Mouse (Mus musculus): ENCODE measurements around the gene Hoxb7. TPM values are rescaled to one million over a fixed set of nuclear protein-coding genes. Genes with fewer than 3 reads are reported as not detected.

Gene Hoxb7
- total RNA-seq, 4 experiments from 2014 or later = not detected

DNA sequence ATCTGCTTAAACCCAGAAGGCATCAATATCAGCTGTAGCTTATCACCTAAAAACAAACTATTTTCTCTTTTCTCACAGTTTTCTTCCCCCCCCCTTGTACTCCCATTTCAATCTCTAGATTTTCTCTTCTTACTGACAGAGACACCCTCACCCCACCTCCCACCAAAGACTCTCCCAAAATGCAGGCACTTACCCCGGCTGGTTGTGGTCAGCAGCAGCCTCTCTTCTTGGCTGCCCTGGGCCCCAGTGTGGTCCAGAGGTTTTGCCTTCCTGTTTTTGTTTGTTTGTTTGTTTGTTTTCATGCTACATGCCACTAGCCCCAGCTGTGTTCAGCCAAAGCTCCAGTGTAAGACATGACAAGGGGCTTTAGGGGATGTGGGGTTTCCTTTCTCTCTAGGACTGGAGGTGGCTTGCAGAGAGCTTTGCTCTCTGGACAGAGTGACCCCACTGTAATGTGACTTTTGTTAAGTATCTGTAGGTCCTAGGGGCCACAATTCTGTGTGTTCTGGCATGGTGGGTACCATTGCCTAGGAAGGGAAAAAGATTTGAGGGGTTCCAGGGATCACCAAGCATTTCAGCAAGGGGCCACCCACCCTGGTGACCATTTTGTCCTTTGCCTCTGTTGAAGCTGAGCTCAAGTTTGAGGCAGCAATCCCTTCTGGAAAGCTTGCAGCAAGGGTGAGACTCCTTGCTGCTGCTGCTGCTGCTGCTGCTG, 18.2 kb upstream of the Hoxb7 start:
- no peak for DNase-seq (ENCODE audit: low spot score)

DNA sequence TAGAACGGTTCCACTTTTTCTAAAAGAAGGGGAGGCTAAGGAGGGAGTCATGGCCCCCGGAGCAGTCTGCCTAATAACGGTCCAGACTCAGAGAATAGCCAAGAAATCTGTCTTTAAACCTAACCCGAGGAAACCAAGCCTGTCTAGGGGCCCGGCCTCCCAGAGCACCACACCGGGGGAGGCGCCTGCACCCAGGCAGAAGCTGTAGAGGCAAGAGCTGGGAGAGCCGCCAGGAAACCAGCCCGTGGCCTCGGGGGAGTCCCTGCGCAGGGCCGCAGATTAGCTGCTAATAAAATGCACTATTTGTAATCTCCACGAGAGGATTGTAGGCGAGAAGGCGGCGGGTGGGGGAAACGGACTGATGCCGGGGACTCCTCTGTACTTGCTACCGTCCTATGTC, 16.6 kb upstream of the Hoxb7 start:
- no peak for DNase-seq (ENCODE audit: low spot score)

DNA sequence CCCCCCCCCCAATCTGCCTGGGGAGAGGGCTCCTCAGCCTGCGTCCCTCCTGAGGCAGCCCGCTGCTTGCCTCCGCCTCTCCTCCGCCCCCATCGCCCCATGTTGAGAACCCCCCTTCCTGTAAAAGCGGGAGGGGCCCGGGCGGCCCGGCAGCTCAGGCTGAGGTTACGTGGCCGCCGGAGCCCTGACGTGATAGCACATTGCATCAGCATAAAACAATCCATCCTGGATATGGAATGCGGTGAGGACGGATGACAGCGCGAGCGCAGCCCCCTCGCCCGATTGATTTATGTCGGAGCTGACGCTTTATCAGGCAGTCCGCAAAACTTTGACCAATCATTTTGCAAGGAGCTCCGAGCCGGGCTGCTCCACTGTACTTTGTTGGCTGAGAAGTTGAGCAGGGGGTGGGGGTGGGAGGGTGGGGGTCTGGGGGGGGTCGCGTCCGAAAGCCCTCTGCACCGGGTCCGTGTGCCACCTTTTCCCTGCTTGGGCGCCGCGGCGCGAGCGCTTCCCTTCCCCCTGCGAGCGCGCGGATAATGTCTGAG, 15.4 kb upstream of the Hoxb7 start, which contains the start of gene Hoxb9:
TSS of gene Hoxb9 (plus strand) at position 462 of the 545 bp plus-strand sequence.
- DNase-seq (ENCODE audit: low spot score) = no peak

DNA sequence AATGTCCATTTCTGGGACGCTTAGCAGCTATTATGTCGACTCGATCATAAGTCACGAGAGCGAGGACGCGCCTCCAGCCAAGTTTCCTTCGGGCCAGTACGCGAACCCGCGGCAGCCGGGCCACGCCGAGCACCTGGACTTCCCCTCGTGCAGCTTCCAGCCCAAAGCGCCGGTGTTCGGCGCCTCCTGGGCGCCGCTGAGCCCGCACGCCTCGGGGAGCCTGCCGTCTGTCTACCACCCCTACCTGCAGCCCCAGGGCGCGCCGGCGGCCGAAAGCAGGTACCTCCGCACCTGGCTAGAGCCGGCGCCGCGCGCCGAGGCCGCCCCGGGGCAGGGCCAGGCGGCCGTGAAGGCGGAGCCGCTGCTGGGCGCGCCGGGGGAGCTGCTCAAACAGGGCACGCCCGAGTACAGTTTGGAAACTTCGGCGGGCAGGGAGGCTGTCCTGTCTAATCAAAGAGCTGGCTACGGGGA, 14.8 kb upstream of the Hoxb7 start:
- DNase-seq (ENCODE audit: low spot score) = no peak

GRCm38 (mm10) chr11:96272024-96272921, 14.2 kb upstream of the Hoxb7 start:
- DNase-seq (ENCODE audit: low spot score) = no peak

DNA sequence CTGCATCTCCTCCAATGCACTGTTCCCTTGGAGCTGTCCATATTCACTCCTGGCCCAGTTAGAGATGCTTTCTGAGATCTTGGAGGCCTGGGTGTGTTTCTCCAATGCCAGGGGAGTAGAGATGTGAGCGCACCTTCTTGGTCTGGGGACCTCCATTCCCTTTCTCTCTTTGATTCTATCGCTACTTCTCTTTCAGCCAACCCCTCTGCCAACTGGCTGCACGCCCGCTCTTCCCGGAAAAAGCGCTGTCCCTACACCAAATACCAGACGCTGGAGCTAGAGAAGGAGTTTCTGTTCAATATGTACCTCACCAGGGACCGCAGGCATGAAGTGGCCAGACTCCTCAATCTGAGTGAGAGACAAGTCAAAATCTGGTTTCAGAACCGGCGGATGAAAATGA, 12.0 kb upstream of the Hoxb7 start:
- no peak for DNase-seq (ENCODE audit: low spot score)

DNA sequence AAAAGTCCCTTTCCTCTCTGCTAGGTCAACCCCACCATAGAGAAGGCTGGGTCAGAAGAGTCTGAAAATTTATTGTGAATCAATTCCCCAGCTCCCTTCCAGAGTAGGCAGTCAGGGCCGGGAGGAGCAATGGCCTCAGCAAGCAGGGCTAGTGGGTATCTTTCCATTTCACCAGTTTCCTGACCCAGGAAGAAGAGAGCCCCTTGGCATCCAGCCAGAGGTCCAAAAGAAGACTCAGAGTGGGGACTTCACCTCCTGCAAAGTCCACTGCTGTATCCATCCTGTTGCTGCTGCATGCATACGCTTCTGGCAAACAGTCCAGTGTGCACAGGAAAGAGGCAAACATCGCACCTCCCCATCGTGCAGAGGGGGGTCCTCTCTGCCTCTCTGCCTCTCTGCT, 10.5 kb upstream of the Hoxb7 start:
- DNase-seq (ENCODE audit: low spot score) = no peak

DNA sequence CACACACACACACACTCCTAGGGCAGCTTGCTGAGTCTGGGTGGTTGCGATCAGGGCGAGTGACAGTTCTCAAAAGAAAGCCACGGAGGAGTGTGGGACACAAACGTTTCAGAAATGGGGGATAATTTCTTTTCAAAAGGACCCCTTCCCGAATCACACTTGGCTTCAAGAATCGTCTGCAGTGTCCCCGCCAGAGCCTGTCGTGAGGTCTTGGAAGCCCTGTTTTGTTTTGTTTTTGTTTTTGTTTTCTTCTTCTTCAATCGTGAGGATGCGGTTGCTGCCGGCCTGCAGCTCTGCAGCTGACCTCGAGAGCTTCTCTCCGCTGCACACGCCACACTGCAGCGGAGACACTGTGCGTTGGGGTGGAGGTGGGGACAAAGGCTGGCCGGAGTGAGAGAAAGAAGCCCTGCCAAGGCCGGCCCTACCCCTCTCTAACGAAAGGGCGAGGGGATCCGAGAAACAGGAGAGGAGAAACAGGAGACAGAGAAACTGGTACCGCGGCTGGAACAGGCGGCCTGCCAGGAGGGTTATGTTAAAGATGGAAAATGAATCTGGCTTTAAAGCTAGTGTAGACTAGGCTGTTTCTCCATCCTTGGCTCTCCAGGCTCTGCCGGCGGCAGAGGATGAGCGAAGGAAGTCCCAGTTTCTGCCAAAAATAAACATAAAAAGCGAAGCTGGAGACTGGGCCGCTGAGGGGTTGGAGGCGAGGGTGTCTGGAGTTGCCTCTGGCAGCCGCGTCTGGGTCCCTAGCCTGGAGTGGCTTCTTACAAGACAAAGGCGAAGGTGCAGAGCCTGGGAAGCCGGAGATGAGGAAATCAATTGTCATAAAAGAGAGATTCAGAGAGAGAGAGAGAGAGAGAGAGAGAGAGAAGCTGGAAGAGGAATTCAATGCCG, 9.0 kb upstream of the Hoxb7 start:
- DNase-seq (ENCODE audit: low spot score) = no peak

DNA sequence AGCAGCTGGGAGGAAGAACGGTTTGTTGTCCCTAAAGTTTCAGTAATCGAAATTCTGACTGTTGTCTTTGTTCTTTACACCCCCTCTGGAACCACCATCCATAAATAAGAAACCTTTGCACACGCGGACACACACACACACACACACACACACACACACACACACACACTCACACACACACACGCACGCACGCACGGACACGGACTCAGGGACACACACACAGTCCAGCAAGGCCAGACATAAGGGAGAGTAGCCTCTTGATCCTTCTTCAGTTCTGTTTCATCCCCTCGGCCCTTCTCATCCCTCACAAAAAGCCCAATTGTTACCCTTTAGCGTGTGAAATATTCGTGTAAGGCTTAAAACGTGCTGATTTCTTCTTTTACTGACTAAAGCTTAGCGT, 8.1 kb upstream of the Hoxb7 start:
- DNase-seq (ENCODE audit: low spot score) = no peak

DNA sequence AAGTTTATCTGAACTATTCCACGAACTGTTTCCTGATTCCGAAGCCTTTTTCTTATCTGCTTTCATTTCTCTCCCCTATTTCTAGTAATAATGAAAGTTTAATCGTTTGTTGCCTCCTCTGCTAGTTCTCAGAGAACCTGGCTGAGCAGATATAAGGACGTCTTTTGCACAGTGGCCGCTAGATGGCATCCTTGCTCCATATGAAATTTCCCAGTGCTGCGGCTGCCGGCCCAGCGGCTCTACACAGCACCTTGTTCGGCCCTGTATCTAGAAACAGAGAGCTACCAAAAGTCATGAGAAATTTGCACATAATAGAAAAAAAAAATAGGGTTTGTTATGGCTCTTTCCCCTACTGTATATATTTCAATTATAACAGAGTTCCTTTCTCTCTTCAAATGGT, 7.7 kb upstream of the Hoxb7 start:
- peak; percentile 84 for DNase-seq (ENCODE audit: low spot score)

DNA sequence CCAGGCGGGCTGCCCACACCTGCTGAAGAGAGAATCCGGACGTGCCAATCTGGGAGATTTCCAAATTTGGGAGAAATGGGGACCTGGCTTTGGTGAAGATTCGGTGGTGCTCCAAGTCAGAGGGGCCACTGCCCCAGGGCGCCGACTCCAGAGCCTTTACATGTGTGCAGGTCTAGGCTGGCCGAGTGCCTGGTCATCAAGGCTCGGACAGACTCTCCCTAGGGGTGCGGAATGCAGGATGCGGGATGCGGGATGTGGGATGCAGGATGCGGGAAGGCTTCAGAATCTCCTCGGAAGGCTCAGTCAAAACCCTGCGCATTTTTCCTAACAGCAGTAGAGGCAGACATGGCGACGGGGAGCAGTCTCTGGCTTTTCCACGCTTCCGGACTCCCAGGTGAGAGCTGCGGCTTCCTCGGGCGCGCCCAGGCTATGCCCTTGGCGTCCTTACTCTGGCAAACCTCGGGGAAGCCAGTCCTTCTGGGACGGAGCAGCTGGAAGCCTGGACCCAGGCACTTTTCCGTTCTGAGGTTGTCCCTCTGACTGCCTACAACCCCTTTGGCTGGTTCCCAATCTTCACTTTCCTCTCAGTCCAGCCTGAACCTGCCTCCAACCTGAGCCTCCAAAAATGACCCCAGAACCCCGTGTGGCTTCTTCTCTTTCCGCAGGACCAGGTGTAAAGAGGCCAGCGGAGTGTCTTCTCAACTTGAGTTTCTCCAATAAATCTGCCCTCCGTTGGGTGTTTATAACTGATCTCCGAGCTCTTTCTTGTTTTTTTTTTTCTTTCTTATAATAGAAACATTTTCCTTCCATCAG, 6.8 kb upstream of the Hoxb7 start:
- DNase-seq (ENCODE audit: low spot score) = no peak

GRCm38 (mm10) chr11:96280399-96281378, 5.7 kb upstream of the Hoxb7 start:
- no peak for DNase-seq (ENCODE audit: low spot score)

GRCm38 (mm10) chr11:96281396-96281795, 5.0 kb upstream of the Hoxb7 start:
- DNase-seq (ENCODE audit: low spot score) = no peak

GRCm38 (mm10) chr11:96281855-96282570, 4.4 kb upstream of the Hoxb7 start, which contains the start of gene Hoxb8:
Gene Hoxb8, plus strand, starts transcription at chr11:96281905.
- no peak for DNase-seq (ENCODE audit: low spot score)

GRCm38 (mm10) chr11:96282795-96283430, 3.5 kb upstream of the Hoxb7 start:
- no peak for DNase-seq (ENCODE audit: low spot score)

GRCm38 (mm10) chr11:96284041-96284749, 2.2 kb upstream of the Hoxb7 start:
- DNase-seq (ENCODE audit: low spot score) = no peak

Measured in heart, adult 8-10 months (tissue).